Mouse (Mus musculus): ENCODE measurements around the gene Stk33. TPM values are rescaled to one million over a fixed set of nuclear protein-coding genes. Genes with fewer than 3 reads are reported as not detected.
A peak's percentile ranks its signal among the peaks of the same experiment; 100 is the strongest.

Stk33 gene
- polyA plus RNA-seq, 1 experiment from 2014 or later = 27.0 TPM

- no peak overlapping the region for H3K4me3 ChIP-seq
- 68% methylated on average over 3 of the region's 3 CpGs for WGBS
Measured at GRCm38 (mm10) chr7:109275151-109275550, 163.7 kb downstream of the Stk33 start.

GRCm38 (mm10) chr7:109274289-109274688 is 164.6 kb downstream of the Stk33 start:
- ATAC-seq (ENCODE audit: low FRiP score, low read depth) = no peak
- H3K9me3 ChIP-seq = no peaks in the 10 kb centered on the region
- H3K27me3 ChIP-seq = no peaks in the 10 kb centered on the region
- H3K9ac ChIP-seq (replicated peaks) = no peak overlapping the region
- H3K4me3 ChIP-seq = no peak overlapping the region
- no peak overlapping the region for H3K27ac ChIP-seq (replicated peaks)
- H3K4me2 ChIP-seq (replicated peaks) = no peak overlapping the region
- peaks cover 26% of the 10 kb centered on the region for H3K4me1 ChIP-seq
- no peaks in the 10 kb centered on the region for H3K36me3 ChIP-seq
- WGBS = 68% methylated on average over 3 of the region's 3 CpGs

More at GRCm38 (mm10) chr7:109275151-109275550, 163.7 kb downstream of the Stk33 start:
- Histone ChIP-seq H3K9me3 (no peaks in the 10 kb centered on the region), H3K36me3 (no peaks in the 10 kb centered on the region), H3K9ac (replicated peaks) (no peak overlapping the region), H3K4me2 (replicated peaks) (no peak overlapping the region), H3K27me3 (no peaks in the 10 kb centered on the region), H3K4me1 (peaks cover 23% of the 10 kb centered on the region), H3K27ac (replicated peaks) (no peak overlapping the region)
- ATAC-seq (ENCODE audit: low FRiP score, low read depth) = no peak

- H3K9ac ChIP-seq (replicated peaks) = no peak overlapping the region
- H3K9me3 ChIP-seq = no peaks in the 10 kb centered on the region
- ATAC-seq (ENCODE audit: low FRiP score, low read depth) = no peak
- WGBS = 71% methylated on average over 4 of the region's 4 CpGs
- no peaks in the 10 kb centered on the region for H3K27me3 ChIP-seq
- no peak overlapping the region for H3K27ac ChIP-seq (replicated peaks)
- no peak overlapping the region for H3K4me3 ChIP-seq
- no peak overlapping the region for H3K4me2 ChIP-seq (replicated peaks)
- H3K4me1 ChIP-seq = peaks cover 10% of the 10 kb centered on the region; the same call in 1 of the 2 replicates
- no peaks in the 10 kb centered on the region for H3K36me3 ChIP-seq
Measured at GRCm38 (mm10) chr7:109269046-109269445, 169.8 kb downstream of the Stk33 start.

GRCm38 (mm10) chr7:109267370-109267769 is 171.5 kb downstream of the Stk33 start:
- H3K27ac ChIP-seq (replicated peaks) = no peak overlapping the region
- no peaks in the 10 kb centered on the region for H3K9me3 ChIP-seq
- no peak overlapping the region for H3K4me2 ChIP-seq (replicated peaks)
- H3K27me3 ChIP-seq = no peaks in the 10 kb centered on the region
- no peaks in the 10 kb centered on the region for H3K36me3 ChIP-seq
- H3K9ac ChIP-seq (replicated peaks) = no peak overlapping the region
- no peak overlapping the region for H3K4me3 ChIP-seq
- H3K4me1 ChIP-seq = peaks cover 10% of the 10 kb centered on the region; the same call in 1 of the 2 replicates
- peak; percentile 41; the same call in 1 of the 2 replicates for ATAC-seq (ENCODE audit: low FRiP score, low read depth)
- 60% methylated on average over 4 of the region's 4 CpGs for WGBS

GRCm38 (mm10) chr7:109266181-109266580 is 172.7 kb downstream of the Stk33 start:
- WGBS = 65% methylated on average over 1 of the region's 1 CpGs
- Histone ChIP-seq H3K4me1 (peaks cover 10% of the 10 kb centered on the region; the same call in 1 of the 2 replicates), H3K9ac (replicated peaks) (no peak overlapping the region), H3K27ac (replicated peaks) (no peak overlapping the region), H3K4me2 (replicated peaks) (no peak overlapping the region), H3K4me3 (no peak overlapping the region), H3K9me3 (no peaks in the 10 kb centered on the region), H3K27me3 (no peaks in the 10 kb centered on the region), H3K36me3 (no peaks in the 10 kb centered on the region)
- ATAC-seq (ENCODE audit: low FRiP score, low read depth) = no peak

- Histone ChIP-seq H3K27me3 (no peaks in the 10 kb centered on the region), H3K4me1 (peaks cover 10% of the 10 kb centered on the region; the same call in 1 of the 2 replicates), H3K27ac (replicated peaks) (no peak overlapping the region), H3K36me3 (no peaks in the 10 kb centered on the region), H3K4me3 (no peak overlapping the region), H3K4me2 (replicated peaks) (no peak overlapping the region), H3K9me3 (no peaks in the 10 kb centered on the region), H3K9ac (replicated peaks) (no peak overlapping the region)
- ATAC-seq (ENCODE audit: low FRiP score, low read depth) = no peak
- WGBS = 89% methylated on average over 5 of the region's 5 CpGs
Measured at GRCm38 (mm10) chr7:109265606-109266005, 173.3 kb downstream of the Stk33 start.

- Histone ChIP-seq H3K36me3 (no peaks in the 10 kb centered on the region), H3K4me1 (peaks cover 19% of the 10 kb centered on the region), H3K9me3 (no peaks in the 10 kb centered on the region), H3K27ac (replicated peaks) (peak overlapping the region; percentile 42; the same call in 1 of the 2 replicates), H3K4me3 (peak overlapping the region; percentile 19; the same call in 1 of the 2 replicates), H3K27me3 (no peaks in the 10 kb centered on the region), H3K4me2 (replicated peaks) (peak overlapping the region; percentile 40), H3K9ac (replicated peaks) (no peak overlapping the region; the same call in 1 of the 2 replicates)
- ATAC-seq (ENCODE audit: low FRiP score, low read depth) = peak; percentile 79
- 20% methylated on average over 28 of the region's 28 CpGs for WGBS
Measured at GRCm38 (mm10) chr7:109255506-109256352, 183.2 kb downstream of the Stk33 start.

GRCm38 (mm10) chr7:109251418-109251817 is 187.5 kb downstream of the Stk33 start:
- no peak overlapping the region for H3K9ac ChIP-seq (replicated peaks)

GRCm38 (mm10) chr7:109244776-109245175 is 194.1 kb downstream of the Stk33 start:
- Histone ChIP-seq H3K4me2 (replicated peaks) (no peak overlapping the region), H3K27ac (replicated peaks) (no peak overlapping the region), H3K9me3 (no peaks in the 10 kb centered on the region), H3K4me1 (peaks cover 19% of the 10 kb centered on the region), H3K4me3 (no peak overlapping the region), H3K36me3 (no peaks in the 10 kb centered on the region), H3K9ac (replicated peaks) (no peak overlapping the region), H3K27me3 (peaks cover 10% of the 10 kb centered on the region)
- no peak for ATAC-seq (ENCODE audit: low FRiP score, low read depth)
- 91% methylated on average over 10 of the region's 10 CpGs for WGBS

More at GRCm38 (mm10) chr7:109251418-109251817, 187.5 kb downstream of the Stk33 start:
- Histone ChIP-seq H3K4me2 (replicated peaks) (no peak overlapping the region), H3K9me3 (no peaks in the 10 kb centered on the region), H3K27ac (replicated peaks) (no peak overlapping the region), H3K4me1 (peaks cover 17% of the 10 kb centered on the region), H3K27me3 (no peaks in the 10 kb centered on the region), H3K36me3 (no peaks in the 10 kb centered on the region), H3K4me3 (no peak overlapping the region)
- no peak for ATAC-seq (ENCODE audit: low FRiP score, low read depth)
- 85% methylated on average over 3 of the region's 3 CpGs for WGBS

- no peaks in the 10 kb centered on the region for H3K9me3 ChIP-seq
- H3K9ac ChIP-seq (replicated peaks) = no peak overlapping the region
- no peaks in the 10 kb centered on the region for H3K36me3 ChIP-seq
- peak overlapping the region; percentile 16; the same call in 1 of the 2 replicates for H3K4me2 ChIP-seq (replicated peaks)
- 10% methylated on average over 19 of the region's 19 CpGs for WGBS
- H3K27me3 ChIP-seq = peaks cover 14% of the 10 kb centered on the region
- peak; percentile 66 for ATAC-seq (ENCODE audit: low FRiP score, low read depth)
- H3K4me1 ChIP-seq = peaks cover 31% of the 10 kb centered on the region
- no peak overlapping the region for H3K4me3 ChIP-seq
- 0 out of 2 replicates have a peak overlapping the region, but pooled peaks have one; percentile 30 for H3K27ac ChIP-seq (replicated peaks)
Measured at GRCm38 (mm10) chr7:109241313-109241712, 197.6 kb downstream of the Stk33 start.

- Histone ChIP-seq H3K4me1 (peaks cover 44% of the 10 kb centered on the region), H3K36me3 (no peaks in the 10 kb centered on the region), H3K4me2 (replicated peaks) (no peak overlapping the region), H3K4me3 (no peak overlapping the region), H3K27me3 (peaks cover 14% of the 10 kb centered on the region), H3K9me3 (no peaks in the 10 kb centered on the region), H3K9ac (replicated peaks) (no peak overlapping the region), H3K27ac (replicated peaks) (peak overlapping the region; percentile 27; the same call in 1 of the 2 replicates)
- no peak for ATAC-seq (ENCODE audit: low FRiP score, low read depth)
- 82% methylated on average over 1 of the region's 1 CpGs for WGBS
Measured at GRCm38 (mm10) chr7:109239346-109239745, 199.5 kb downstream of the Stk33 start.

GRCm38 (mm10) chr7:109238724-109239123 is 200.2 kb downstream of the Stk33 start:
- no peaks in the 10 kb centered on the region for H3K36me3 ChIP-seq
- no peaks in the 10 kb centered on the region for H3K9me3 ChIP-seq
- 55% methylated on average over 10 of the region's 10 CpGs for WGBS
- H3K27ac ChIP-seq (replicated peaks) = 0 out of 2 replicates have a peak overlapping the region, but pooled peaks have one; percentile 27
- no peak for ATAC-seq (ENCODE audit: low FRiP score, low read depth)
- peaks cover 14% of the 10 kb centered on the region for H3K27me3 ChIP-seq
- H3K4me1 ChIP-seq = peaks cover 49% of the 10 kb centered on the region
- H3K9ac ChIP-seq (replicated peaks) = no peak overlapping the region
- H3K4me2 ChIP-seq (replicated peaks) = no peak overlapping the region
- no peak overlapping the region for H3K4me3 ChIP-seq
